Mouse (Mus musculus) forebrain, embryonic 13.5 days (tissue): ENCODE results near the gene Myh9. TPM values are rescaled to one million over a fixed set of nuclear protein-coding genes. Genes with fewer than 3 reads are reported as not detected.
A peak's percentile ranks its signal among the peaks of the same experiment; 100 is the strongest.

Experiments used
- ATAC-seq: fragments of 200-750 bp; cut with Nextera tagmentation; 2 replicates; pipeline ENCODE4 v1.8.0; 2017
- H3K27ac ChIP-seq: fragments of 300-500 bp; sonication (generic); 2 replicates; pipeline ENCODE4 v1.5.1; 2015; ENCODE audit warnings: inconsistent platforms, mild to moderate bottlenecking, moderate library complexity
- H3K27me3 ChIP-seq: fragments of 300-500 bp; sonication (generic); 2 replicates; pipeline ENCODE4 v1.6.1; 2015; ENCODE audit warnings: mild to moderate bottlenecking, inconsistent platforms
- H3K36me3 ChIP-seq: fragments of 300-500 bp; sonication (generic); 2 replicates; pipeline ENCODE4 v1.6.1; 2015; ENCODE audit warnings: mild to moderate bottlenecking, inconsistent platforms; ENCODE audit not compliant: poor library complexity, severe bottlenecking
- H3K4me1 ChIP-seq: fragments of 300-500 bp; sonication (generic); 2 replicates; pipeline ENCODE4 v1.6.1; 2015; ENCODE audit warnings: inconsistent platforms
- H3K4me2 ChIP-seq: fragments of 300-500 bp; sonication (generic); 2 replicates; pipeline ENCODE4 v1.6.1; 2015; ENCODE audit warnings: inconsistent platforms, mild to moderate bottlenecking, moderate library complexity
- H3K4me3 ChIP-seq: fragments of 300-500 bp; sonication (generic); 2 replicates; pipeline ENCODE4 v1.5.1; 2015; ENCODE audit warnings: mild to moderate bottlenecking, inconsistent platforms
- H3K9ac ChIP-seq: fragments of 300-500 bp; sonication (generic); 2 replicates; pipeline ENCODE4 v1.6.1; 2015; ENCODE audit warnings: mild to moderate bottlenecking, inconsistent platforms
- H3K9me3 ChIP-seq: fragments of 300-500 bp; sonication (generic); replicated peaks from 2 replicates; pipeline ENCODE4 v1.6.1; 2016; ENCODE audit warnings: inconsistent platforms
- WGBS: fragments of 180-500 bp; shearing (Covaris S2); methylation state at CpG from one replicate; pipeline ENCODE4 v1.1.7; 2015; 5-methylcytosine and 5-hydroxymethylcytosine counted together
- polyA plus RNA-seq: library from polyadenylated mRNA; unstranded; fragments of >200 nt; fragmentation: Nextera tagmentation; extraction: Ambion mirVana; gene quantifications from 2 replicates; pipeline ENCODE4 v1.2.1, GENCODE M21; 2015

Gene Myh9
- polyA plus RNA-seq, 1 experiment from 2014 or later = 13.4 TPM

DNA sequence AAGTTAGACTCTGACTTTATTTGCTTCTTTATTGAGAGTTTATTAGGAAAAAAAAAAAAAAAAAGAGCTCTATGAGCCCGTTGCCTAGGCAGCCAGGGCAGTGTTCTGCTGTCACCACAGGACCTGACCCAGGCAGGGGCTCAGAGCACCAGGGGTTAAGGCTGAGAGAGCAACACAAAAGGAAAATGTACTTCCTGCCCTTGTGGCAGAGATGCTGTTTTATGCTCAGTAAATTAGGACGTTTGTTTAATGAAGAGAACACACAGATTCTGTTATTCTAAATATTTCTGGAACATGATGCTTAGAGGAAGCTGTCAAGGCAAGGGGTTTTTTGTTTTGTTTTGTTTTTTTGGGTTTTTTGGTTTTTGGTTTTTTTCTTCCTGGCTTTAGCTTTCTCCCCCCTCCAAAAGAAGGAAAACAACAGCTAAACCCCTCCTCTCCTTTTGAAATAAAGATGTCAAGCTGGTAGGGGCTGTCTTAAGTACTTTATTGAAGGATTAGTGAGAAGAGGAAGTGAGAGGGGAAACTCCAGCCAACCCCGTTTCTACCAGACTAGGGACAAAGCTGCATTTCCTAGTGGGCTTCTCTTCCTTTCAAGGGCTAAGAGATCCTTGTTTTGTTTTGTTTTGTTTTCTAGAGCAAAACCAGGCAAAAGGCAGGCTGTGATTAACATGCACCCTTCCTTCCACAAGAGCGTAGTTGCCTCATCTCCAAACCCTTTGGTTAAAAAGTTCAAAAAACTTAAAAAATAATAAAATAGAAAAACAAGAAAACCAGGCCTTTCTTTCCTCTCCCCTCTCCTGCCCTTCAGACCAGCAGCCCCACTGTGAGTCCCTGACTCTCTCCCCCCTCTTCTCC is 3.2 kb downstream of the Myh9 start:
- Histone ChIP-seq H3K36me3 (no peaks in the 10 kb centered on the region), H3K4me1 (peaks cover 48% of the 10 kb centered on the region), H3K4me3 (0 out of 2 replicates have a peak overlapping the region, but pooled peaks have one; percentile 90), H3K9ac (peak overlapping the region; percentile 43; the same call in 1 of the 2 replicates), H3K4me2 (peak overlapping the region; percentile 96), H3K27ac (peak overlapping the region; percentile 44), H3K9me3 (no peaks in the 10 kb centered on the region), H3K27me3 (no peaks in the 10 kb centered on the region)
- WGBS = 7% methylated on average over 4 of the region's 4 CpGs
- ATAC-seq = no peak

DNA sequence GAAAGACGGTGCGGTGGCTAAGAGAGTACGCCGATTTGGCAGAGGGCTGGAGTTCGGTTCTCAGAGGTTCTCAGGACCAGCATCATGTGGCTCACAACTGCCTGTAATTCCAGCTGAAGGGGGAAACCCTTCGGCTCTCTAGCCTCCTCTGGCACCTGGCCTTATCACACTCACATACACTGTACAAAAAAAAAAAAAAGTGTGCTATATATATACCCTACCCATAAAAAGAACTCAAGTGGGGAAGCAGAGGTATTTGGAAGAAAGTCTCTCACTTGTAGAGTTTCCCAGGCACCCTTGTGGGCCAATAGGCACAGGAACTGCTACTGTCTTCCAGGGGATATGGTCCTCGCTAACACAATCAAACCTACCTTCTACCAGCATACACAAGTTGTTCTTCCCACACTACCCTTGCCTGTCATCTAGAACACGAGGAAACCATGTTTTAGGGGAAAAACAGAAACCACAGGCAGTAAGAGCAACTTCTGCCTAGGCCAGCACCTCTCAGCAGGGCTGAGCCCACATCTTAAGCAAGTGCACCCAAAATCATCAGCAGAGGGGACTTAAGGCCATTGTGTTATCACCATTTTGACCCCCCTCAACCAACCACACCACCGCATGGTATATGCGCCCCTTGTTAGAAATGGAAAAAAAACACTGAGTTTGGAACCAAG is 4.4 kb downstream of the Myh9 start:
- peaks cover 48% of the 10 kb centered on the region for H3K4me1 ChIP-seq
- no peak for ATAC-seq
- 76% methylated on average over 10 of the region's 10 CpGs for WGBS
- no peaks in the 10 kb centered on the region for H3K27me3 ChIP-seq
- no peak overlapping the region for H3K9ac ChIP-seq
- 0 out of 2 replicates have a peak overlapping the region, but pooled peaks have one; percentile 19 for H3K4me2 ChIP-seq
- no peaks in the 10 kb centered on the region for H3K36me3 ChIP-seq
- no peak overlapping the region for H3K4me3 ChIP-seq
- no peaks in the 10 kb centered on the region for H3K9me3 ChIP-seq
- no peak overlapping the region for H3K27ac ChIP-seq

DNA sequence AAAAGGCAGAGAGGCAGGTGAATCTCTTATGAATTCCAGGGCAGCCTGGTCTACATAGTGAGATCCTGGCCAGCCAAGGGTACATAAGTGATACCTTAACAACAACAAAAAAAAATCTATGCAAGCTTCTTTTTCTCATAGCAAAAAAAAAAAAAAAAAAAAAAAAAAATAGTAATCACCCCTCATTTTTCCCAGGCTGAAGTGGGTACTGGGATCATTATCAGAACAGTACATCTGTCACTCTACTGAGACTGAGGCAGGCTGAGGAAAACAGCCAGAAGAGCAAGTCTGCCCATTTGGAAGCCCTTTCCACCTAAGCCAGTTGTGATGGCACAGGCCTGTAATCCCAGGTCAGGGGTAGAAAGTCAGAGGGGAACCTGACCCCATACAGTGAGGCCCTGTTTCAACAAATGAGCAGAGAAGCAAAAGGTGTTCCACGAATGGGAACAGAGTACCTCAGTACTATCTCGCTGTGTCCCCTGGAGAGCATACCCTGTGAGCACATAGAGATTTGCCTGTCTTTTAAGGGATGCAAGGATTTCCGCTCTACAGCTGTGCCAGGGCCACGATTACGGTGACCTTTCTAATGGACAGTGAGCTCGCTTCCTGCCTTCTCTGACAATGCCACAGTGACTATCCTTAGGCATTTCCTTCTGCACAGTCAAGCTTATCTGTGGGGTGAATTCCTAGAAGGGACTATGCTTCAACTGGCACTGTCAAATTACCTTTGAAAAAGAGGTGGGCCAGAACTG is 5.1 kb downstream of the Myh9 start:
- ATAC-seq = no peak
- H3K36me3 ChIP-seq = peaks cover 6% of the 10 kb centered on the region; the same call in 1 of the 2 replicates
- no peak overlapping the region for H3K9ac ChIP-seq
- no peak overlapping the region for H3K4me2 ChIP-seq
- H3K4me1 ChIP-seq = peaks cover 48% of the 10 kb centered on the region
- WGBS = 63% methylated on average over 6 of the region's 6 CpGs
- no peak overlapping the region for H3K27ac ChIP-seq
- no peak overlapping the region for H3K4me3 ChIP-seq
- no peaks in the 10 kb centered on the region for H3K27me3 ChIP-seq
- H3K9me3 ChIP-seq = no peaks in the 10 kb centered on the region

DNA sequence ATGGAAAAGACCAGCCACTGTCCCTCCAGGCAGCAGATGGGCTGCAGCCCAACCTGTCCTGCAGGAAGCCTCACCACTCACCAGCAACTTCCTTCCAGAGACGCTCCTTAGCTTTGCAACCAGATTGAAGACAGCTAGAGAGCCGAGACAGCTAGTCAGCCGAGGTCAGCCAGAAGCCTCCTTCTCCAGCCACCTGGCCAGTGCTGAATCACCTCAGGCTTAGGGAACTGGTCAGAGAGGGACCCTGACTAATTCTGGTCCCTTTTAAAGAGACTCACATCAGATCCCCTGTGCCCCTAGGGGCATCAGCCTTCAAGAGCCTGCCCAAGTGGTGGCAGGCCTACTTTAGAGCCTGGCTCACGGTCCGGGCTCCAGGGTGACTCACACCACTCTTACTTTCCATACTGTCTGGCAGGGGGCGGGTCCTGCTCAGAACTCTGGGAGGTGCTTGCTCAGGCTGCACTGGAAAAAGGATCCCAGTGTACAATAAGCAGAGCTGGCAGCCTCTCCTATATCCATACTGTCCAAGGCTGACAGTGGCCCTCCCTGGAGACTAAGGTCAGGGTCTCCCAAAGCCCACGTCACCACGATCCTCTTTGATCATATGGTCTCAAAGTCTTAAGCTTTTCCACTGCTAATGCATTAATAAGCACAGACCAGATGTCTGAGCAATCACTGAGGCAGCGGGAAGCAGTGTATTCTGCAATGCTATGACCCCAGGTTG is 5.9 kb downstream of the Myh9 start:
- Histone ChIP-seq H3K9ac (no peak overlapping the region), H3K27me3 (no peaks in the 10 kb centered on the region), H3K4me1 (peaks cover 48% of the 10 kb centered on the region), H3K4me2 (no peak overlapping the region), H3K36me3 (peaks cover 12% of the 10 kb centered on the region; the same call in 1 of the 2 replicates), H3K9me3 (no peaks in the 10 kb centered on the region), H3K27ac (no peak overlapping the region), H3K4me3 (no peak overlapping the region)
- no peak for ATAC-seq
- 63% methylated on average over 9 of the region's 9 CpGs for WGBS

DNA sequence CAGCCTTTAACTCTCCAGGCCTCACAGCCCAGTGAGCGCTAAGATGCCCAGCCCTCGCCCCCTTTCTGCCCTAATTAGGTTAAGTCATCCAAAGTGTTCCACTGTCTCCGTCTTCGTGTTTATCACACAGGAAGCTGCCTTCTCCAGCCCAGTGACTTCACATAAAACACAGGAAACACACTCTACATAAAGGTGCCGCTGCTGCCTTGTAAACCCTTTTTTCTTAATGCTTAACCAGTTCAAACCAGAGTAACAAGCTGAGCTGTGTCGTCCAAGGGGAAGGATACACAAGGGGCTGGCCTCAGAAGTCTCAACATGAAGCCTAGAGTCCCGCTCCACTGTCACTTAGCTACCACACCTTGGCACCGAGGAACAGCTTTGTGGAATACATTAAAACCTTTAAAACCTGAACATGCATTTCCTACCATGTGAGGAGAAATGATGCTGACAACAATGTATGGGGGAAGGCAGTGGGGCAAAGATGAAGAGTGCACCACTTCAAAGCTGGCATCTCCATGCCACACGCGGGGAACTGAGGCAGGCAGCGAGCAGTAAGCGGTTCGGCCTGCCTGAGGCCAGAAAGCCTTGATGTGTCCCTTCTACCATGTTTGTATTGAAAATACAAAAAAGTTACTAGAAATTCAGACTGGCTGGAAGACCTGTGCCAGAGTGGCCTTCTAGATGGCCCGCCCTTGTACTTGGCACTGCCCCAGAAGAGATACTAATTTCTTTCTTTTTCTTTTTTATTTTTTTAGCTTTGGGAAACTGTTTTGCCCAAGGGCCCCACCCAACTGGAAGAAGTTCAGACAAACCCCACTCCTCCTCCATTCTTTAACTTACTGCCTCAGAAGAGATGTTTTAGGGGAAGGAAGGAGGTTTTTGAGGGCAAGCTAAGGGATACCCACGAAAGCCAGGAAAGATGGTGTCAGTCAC is 7.4 kb downstream of the Myh9 start:
- WGBS = 77% methylated on average over 15 of the region's 15 CpGs
- Histone ChIP-seq H3K9me3 (no peaks in the 10 kb centered on the region), H3K36me3 (peaks cover 12% of the 10 kb centered on the region; the same call in 1 of the 2 replicates), H3K4me1 (peaks cover 33% of the 10 kb centered on the region), H3K9ac (no peak overlapping the region), H3K27me3 (no peaks in the 10 kb centered on the region), H3K4me2 (no peak overlapping the region), H3K27ac (no peak overlapping the region), H3K4me3 (no peak overlapping the region)
- ATAC-seq = no peak

DNA sequence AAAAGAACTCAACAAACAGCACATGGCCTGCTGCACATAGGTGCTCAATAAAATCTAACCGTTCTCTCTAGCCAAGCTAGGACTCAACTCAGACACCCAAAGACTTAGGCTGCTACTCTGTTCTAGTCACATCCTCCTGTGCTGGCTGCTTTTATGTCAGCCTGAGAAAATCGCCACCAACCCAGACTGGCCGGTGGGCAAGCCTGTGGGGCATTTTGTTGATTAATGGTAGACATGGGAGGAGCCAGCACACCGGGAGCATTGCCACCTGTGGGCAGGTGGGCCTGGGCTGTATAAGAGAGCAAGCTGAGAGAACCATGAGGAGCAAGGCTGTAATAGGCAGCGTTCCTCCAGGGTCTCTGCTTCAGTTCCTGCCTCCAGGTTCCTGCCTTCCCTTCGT is 8.2 kb downstream of the Myh9 start:
- no peaks in the 10 kb centered on the region for H3K9me3 ChIP-seq
- H3K4me3 ChIP-seq = no peak overlapping the region
- H3K4me2 ChIP-seq = no peak overlapping the region
- WGBS = 97% methylated on average over 6 of the region's 6 CpGs
- peaks cover 12% of the 10 kb centered on the region; the same call in 1 of the 2 replicates for H3K36me3 ChIP-seq
- H3K4me1 ChIP-seq = peaks cover 24% of the 10 kb centered on the region
- no peak overlapping the region for H3K27ac ChIP-seq
- no peak overlapping the region for H3K9ac ChIP-seq
- no peaks in the 10 kb centered on the region for H3K27me3 ChIP-seq
- no peak for ATAC-seq

DNA sequence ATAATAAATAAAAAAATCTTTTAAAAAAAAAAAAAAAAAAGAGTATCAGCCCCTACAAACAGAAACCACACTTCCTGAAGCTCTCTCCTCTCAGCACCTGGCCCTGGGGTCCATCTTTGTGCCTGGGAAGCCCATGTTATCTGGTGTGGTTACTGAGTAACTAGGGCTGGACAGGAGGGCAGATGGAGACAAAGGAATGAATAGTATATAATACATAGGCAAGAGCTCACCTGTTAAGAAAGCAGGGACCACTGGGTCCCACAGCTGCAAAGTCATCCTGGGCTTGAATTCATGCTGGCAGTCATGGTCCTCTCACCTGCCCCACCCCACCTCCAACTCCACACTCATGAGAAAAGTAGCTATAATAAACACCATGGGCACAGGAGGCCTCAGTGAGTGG is 8.9 kb downstream of the Myh9 start:
- Histone ChIP-seq H3K36me3 (peaks cover 12% of the 10 kb centered on the region; the same call in 1 of the 2 replicates), H3K27me3 (no peaks in the 10 kb centered on the region)

DNA sequence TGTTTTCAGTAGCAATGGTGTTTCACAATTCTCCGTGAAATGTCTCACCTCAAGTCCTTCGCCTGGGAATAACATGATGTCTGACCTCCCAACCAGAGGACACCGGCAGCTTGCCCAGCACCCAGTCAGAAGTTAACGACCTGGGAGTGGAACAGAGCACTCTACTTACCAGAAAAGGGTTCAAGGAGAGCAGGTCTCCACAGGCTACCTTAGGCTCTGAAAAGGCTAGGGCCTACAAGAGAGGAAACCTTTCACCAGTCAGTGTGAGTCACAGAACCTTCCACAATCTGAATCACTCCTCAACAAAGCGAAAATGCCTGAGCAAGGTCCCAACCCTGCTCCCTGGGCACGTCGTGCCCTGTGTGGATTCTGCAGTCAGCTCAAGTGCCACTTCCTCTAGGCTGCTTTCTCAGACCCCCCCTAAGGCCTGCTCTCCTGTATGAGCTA is 9.5 kb downstream of the Myh9 start:
- Histone ChIP-seq H3K4me2 (no peak overlapping the region), H3K9ac (no peak overlapping the region), H3K4me1 (peaks cover 21% of the 10 kb centered on the region), H3K27ac (no peak overlapping the region), H3K9me3 (no peaks in the 10 kb centered on the region), H3K36me3 (peaks cover 12% of the 10 kb centered on the region; the same call in 1 of the 2 replicates), H3K27me3 (no peaks in the 10 kb centered on the region), H3K4me3 (no peak overlapping the region)
- WGBS = 92% methylated on average over 7 of the region's 7 CpGs
- no peak for ATAC-seq

More for the DNA sequence above, 8.9 kb downstream of the Myh9 start:
- Histone ChIP-seq H3K9me3 (no peaks in the 10 kb centered on the region), H3K4me3 (no peak overlapping the region), H3K4me1 (peaks cover 20% of the 10 kb centered on the region), H3K9ac (no peak overlapping the region), H3K4me2 (no peak overlapping the region), H3K27ac (no peak overlapping the region)
- ATAC-seq = no peak

DNA sequence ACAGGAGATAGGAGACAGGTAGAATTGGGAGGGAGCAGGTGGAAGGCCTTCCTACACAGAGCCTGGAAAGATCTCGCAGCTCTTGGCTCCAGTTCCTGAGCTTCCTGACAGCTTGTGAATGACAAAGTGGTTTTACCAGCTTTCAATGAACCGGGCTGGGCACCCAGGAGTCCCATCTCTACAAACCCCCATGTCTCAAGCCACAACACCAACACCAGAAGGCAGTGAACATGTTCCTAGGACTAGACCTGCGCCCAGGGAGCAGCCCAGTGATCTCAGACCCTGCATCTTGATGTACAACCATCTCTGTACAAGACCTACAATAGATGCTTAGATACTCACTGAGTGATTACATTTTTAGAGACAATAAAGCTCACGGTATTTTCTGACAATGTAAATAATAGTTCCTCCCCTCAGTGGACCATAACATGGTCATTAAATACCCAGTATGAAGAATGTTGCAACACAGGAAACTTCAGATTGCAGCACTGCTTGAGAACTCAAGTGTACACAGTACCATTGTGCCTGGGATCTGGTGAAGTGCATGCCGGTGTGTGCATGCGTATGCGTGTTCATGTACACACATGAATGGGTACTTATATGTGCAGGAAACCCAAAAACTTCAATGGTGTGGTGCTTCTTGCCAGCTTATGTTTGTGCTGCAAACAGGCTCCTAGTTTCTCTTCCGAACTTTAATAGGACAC is 10.1 kb downstream of the Myh9 start:
- Histone ChIP-seq H3K27ac (no peak overlapping the region), H3K9me3 (no peaks in the 10 kb centered on the region), H3K4me3 (no peak overlapping the region), H3K9ac (no peak overlapping the region), H3K27me3 (no peaks in the 10 kb centered on the region), H3K36me3 (peaks cover 12% of the 10 kb centered on the region; the same call in 1 of the 2 replicates), H3K4me2 (no peak overlapping the region), H3K4me1 (peaks cover 21% of the 10 kb centered on the region)
- ATAC-seq = no peak
- WGBS = 92% methylated on average over 8 of the region's 8 CpGs

DNA sequence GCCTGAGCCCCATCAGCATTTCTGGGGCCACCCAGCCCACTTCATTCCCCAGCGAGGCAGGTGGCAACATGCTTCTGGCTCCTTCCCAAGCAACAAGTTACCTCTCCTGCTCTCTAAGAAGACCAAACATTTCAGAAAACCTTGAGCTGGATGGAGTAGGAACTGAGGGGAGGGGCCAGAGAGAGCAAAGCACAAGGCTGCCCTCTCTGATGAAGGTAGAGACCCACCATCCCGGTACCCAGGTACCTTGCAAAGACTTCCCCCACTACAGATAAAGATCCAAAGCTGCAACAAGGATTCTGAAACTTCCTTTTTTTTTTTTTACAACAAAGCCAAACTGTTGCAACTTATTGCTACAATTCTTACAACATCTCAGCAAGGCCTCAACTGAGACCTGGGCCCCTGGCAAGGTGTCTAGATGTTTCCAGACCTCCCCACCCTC is 10.8 kb downstream of the Myh9 start:
- H3K27me3 ChIP-seq = no peaks in the 10 kb centered on the region
- H3K9ac ChIP-seq = no peak overlapping the region
- H3K27ac ChIP-seq = no peak overlapping the region
- 95% methylated on average over 2 of the region's 2 CpGs for WGBS
- H3K4me1 ChIP-seq = peaks cover 18% of the 10 kb centered on the region
- ATAC-seq = no peak
- H3K4me2 ChIP-seq = no peak overlapping the region
- no peak overlapping the region for H3K4me3 ChIP-seq
- peaks cover 12% of the 10 kb centered on the region; the same call in 1 of the 2 replicates for H3K36me3 ChIP-seq
- no peaks in the 10 kb centered on the region for H3K9me3 ChIP-seq
